Mouse (Mus musculus): ENCODE results near the gene 2210011C24Rik. TPM values are rescaled to one million over a fixed set of nuclear protein-coding genes. Genes with fewer than 3 reads are reported as not detected.

The 2210011C24Rik gene
- polyA plus RNA-seq, 2 experiments, result 1.1 to 2.0 TPM

DNA sequence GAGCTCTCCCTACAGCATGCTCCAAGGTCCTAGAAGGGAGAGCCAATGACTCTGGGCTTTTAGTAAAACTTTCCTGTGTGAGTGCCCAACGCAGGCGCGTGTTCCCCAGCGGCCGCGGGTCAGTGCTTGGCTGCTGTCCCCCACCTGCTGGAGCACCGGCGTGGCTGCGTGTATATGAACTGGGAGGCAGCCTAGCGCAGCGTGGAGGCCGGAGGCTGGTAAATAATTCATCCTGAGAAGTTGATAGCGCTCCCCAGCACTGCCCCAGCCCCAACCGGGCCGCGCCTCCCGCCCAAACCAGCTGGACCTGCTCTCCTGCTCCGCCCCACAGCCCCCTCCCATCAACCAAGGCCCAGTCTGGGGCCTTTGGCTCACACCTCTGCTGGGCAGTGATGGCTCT lies 9.1 kb upstream of the 2210011C24Rik start, which contains the start of gene Palm3:
Gene Palm3 (plus strand): TSS at position 376 of the 400 bp plus-strand sequence.
- no peak within 1 kb of the TSS for H3K4me2 ChIP-seq (replicated peaks; ENCODE audit: low read depth, low read length, severe bottlenecking)
- no peaks in the 10 kb centered on the region for H3K36me3 ChIP-seq (ENCODE audit: control insufficient read depth, insufficient read depth, low read length)
- H3K4me3 ChIP-seq (replicated peaks; ENCODE audit: low read length), result no peak within 1 kb of the TSS
- H3K27me3 ChIP-seq (ENCODE audit: control insufficient read depth, insufficient read depth, low read length), result peaks cover 21% of the 10 kb centered on the region; the same call in 1 of the 2 replicates
- no peak for ATAC-seq (ENCODE audit: low FRiP score, low read depth)
- no peaks in the 10 kb centered on the region for H3K9me3 ChIP-seq (ENCODE audit: control insufficient read depth, low read length)
- WGBS, result 7% methylated on average over 16 of the region's 18 CpGs
- DNase-seq (ENCODE audit: low spot score), result no peak
- H3K4me1 ChIP-seq (ENCODE audit: control insufficient read depth, insufficient read depth, low read length), result no peaks in the 10 kb centered on the region
- TF ChIP-seq POLR2A (IDR thresholded peaks at IDR 0.05; ENCODE audit: borderline replicate concordance, extremely low read depth, insufficient read depth, insufficient read length), result no peak
- H3K9ac ChIP-seq (ENCODE audit: low read depth, low read length, severe bottlenecking), result no peak within 1 kb of the TSS
- H3K27ac ChIP-seq (replicated peaks; ENCODE audit: low read depth, low read length), result no peak within 1 kb of the TSS

- DNase-seq (ENCODE audit: low spot score) (no peak), ATAC-seq (ENCODE audit: low FRiP score, low read depth) (no peak)
- Histone ChIP-seq H3K9ac (ENCODE audit: low read depth, low read length, severe bottlenecking) (no peak overlapping the region), H3K27ac (replicated peaks; ENCODE audit: low read depth, low read length) (no peak overlapping the region), H3K4me3 (replicated peaks; ENCODE audit: low read length) (no peak overlapping the region), H3K9me3 (ENCODE audit: control insufficient read depth, low read length) (no peaks in the 10 kb centered on the region), H3K4me2 (replicated peaks; ENCODE audit: low read depth, low read length, severe bottlenecking) (no peak overlapping the region), H3K36me3 (ENCODE audit: control insufficient read depth, insufficient read depth, low read length) (no peaks in the 10 kb centered on the region), H3K27me3 (ENCODE audit: control insufficient read depth, insufficient read depth, low read length) (peaks cover 17% of the 10 kb centered on the region; the same call in 1 of the 2 replicates), H3K4me1 (ENCODE audit: control insufficient read depth, insufficient read depth, low read length) (no peaks in the 10 kb centered on the region)
- WGBS, result 75% methylated on average over 9 of the region's 9 CpGs
- no peak for TF ChIP-seq POLR2A (IDR thresholded peaks at IDR 0.05; ENCODE audit: borderline replicate concordance, extremely low read depth, insufficient read depth, insufficient read length)
These were observed 7.8 kb upstream of the 2210011C24Rik start for GRCm38 (mm10) chr8:84019738-84020137.

- Histone ChIP-seq H3K4me3 (replicated peaks; ENCODE audit: low read length) (no peak overlapping the region), H3K36me3 (ENCODE audit: control insufficient read depth, insufficient read depth, low read length) (no peaks in the 10 kb centered on the region), H3K9ac (ENCODE audit: low read depth, low read length, severe bottlenecking) (no peak overlapping the region), H3K9me3 (ENCODE audit: control insufficient read depth, low read length) (no peaks in the 10 kb centered on the region), H3K4me2 (replicated peaks; ENCODE audit: low read depth, low read length, severe bottlenecking) (no peak overlapping the region), H3K27ac (replicated peaks; ENCODE audit: low read depth, low read length) (no peak overlapping the region), H3K27me3 (ENCODE audit: control insufficient read depth, insufficient read depth, low read length) (peaks cover 36% of the 10 kb centered on the region), H3K4me1 (ENCODE audit: control insufficient read depth, insufficient read depth, low read length) (peaks cover 15% of the 10 kb centered on the region)
- no peak for TF ChIP-seq POLR2A (IDR thresholded peaks at IDR 0.05; ENCODE audit: borderline replicate concordance, extremely low read depth, insufficient read depth, insufficient read length)
- ATAC-seq (ENCODE audit: low FRiP score, low read depth) (no peak), DNase-seq (ENCODE audit: low spot score) (no peak)
- WGBS, result 93% methylated on average over 5 of the region's 5 CpGs
These were observed 3.9 kb upstream of the 2210011C24Rik start for GRCm38 (mm10) chr8:84015833-84016232.

- Histone ChIP-seq H3K27ac (replicated peaks; ENCODE audit: low read depth, low read length) (no peak overlapping the region), H3K4me1 (ENCODE audit: control insufficient read depth, insufficient read depth, low read length) (peaks cover 23% of the 10 kb centered on the region), H3K9ac (ENCODE audit: low read depth, low read length, severe bottlenecking) (no peak overlapping the region), H3K36me3 (ENCODE audit: control insufficient read depth, insufficient read depth, low read length) (no peaks in the 10 kb centered on the region), H3K4me3 (replicated peaks; ENCODE audit: low read length) (peak overlapping the region; percentile 57), H3K27me3 (ENCODE audit: control insufficient read depth, insufficient read depth, low read length) (peaks cover 40% of the 10 kb centered on the region), H3K4me2 (replicated peaks; ENCODE audit: low read depth, low read length, severe bottlenecking) (peak overlapping the region; percentile 95), H3K9me3 (ENCODE audit: control insufficient read depth, low read length) (no peaks in the 10 kb centered on the region)
- ATAC-seq (ENCODE audit: low FRiP score, low read depth) (no peak), DNase-seq (ENCODE audit: low spot score) (no peak)
- TF ChIP-seq POLR2A (IDR thresholded peaks at IDR 0.05; ENCODE audit: borderline replicate concordance, extremely low read depth, insufficient read depth, insufficient read length), result no peak
- WGBS, result 7% methylated on average over 35 of the region's 35 CpGs
These were observed 661 bp upstream of the 2210011C24Rik start for GRCm38 (mm10) chr8:84012499-84013165.

DNA sequence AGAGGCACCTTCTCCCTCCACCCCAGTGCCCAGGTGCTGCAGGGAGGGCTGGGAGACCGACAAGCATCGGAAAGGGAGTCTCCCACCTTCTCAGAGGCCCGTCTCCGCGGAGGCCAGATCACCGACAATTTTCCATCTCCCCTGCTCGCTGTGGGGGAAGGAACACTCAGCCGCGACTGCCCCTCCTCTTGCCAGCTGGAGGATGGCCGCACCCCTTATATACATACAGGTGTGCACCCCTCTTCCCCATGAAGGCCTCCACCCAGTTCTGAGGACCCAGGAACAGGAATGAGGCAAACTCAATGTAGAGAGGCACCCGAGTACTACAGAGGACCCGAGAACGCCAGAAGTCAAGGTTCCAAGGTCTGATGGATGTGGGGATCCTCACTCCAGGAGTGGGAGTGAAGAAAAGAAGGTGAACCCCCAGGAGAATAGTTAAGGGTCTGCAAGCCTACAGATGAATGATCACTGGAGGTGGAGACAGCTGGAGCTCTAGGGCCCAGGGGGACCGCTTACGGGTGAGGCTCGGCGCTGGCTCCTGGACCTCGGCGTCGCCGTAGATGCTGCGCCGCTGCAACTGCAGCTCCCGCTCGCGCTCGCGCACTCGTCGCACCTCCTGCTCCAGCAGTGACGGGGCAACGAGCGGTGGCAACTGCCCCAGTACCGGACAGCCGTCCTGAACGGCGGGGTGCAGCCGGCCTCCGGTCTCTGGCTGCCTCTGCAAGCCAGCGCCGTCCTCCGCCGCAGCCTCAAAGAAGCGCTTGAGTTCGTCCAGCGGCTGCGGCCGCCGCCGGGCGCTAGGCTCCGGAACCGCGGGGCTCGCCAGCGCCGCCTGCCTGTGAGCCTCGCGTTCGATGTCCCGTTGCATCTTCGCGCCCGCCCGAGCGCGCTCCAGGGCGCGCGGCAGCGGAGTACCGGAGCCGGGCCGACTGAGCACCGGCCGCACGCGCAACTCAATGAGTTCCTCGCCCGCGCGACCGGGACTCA lies 1.1 kb downstream of the 2210011C24Rik start:
- Histone ChIP-seq H3K4me3 (replicated peaks; ENCODE audit: low read length) (peak overlapping the region; percentile 57), H3K9me3 (ENCODE audit: control insufficient read depth, low read length) (no peaks in the 10 kb centered on the region), H3K27ac (replicated peaks; ENCODE audit: low read depth, low read length) (no peak overlapping the region), H3K27me3 (ENCODE audit: control insufficient read depth, insufficient read depth, low read length) (peaks cover 40% of the 10 kb centered on the region), H3K9ac (ENCODE audit: low read depth, low read length, severe bottlenecking) (peak overlapping the region; percentile 49), H3K36me3 (ENCODE audit: control insufficient read depth, insufficient read depth, low read length) (no peaks in the 10 kb centered on the region), H3K4me2 (replicated peaks; ENCODE audit: low read depth, low read length, severe bottlenecking) (peak overlapping the region; percentile 95), H3K4me1 (ENCODE audit: control insufficient read depth, insufficient read depth, low read length) (peaks cover 23% of the 10 kb centered on the region)
- DNase-seq (ENCODE audit: low spot score) (peak; percentile 68), ATAC-seq (ENCODE audit: low FRiP score, low read depth) (peak; percentile 54)
- WGBS, result 2% methylated on average over 59 of the region's 83 CpGs
- no peak for TF ChIP-seq POLR2A (IDR thresholded peaks at IDR 0.05; ENCODE audit: borderline replicate concordance, extremely low read depth, insufficient read depth, insufficient read length)

All from limb, embryonic 14.5 days (tissue).